Mouse (Mus musculus) left cerebral cortex, postnatal 25 days (tissue): ENCODE results near the gene Ifi205. TPM values are rescaled to one million over a fixed set of nuclear protein-coding genes. Genes with fewer than 3 reads are reported as not detected.
A peak's percentile ranks its signal among the peaks of the same experiment; 100 is the strongest.
"Not testable (repeated sequence)": the region's sequence is repeated elsewhere in the genome, so short reads cannot be mapped to it uniquely, and the experiment has no call there.

Experiments
- DNase-seq, 2 experiments: peaks; one replicate each; pipeline ENCODE4 v3.0.0; 2022; ENCODE audit warnings: low spot score in 2 of 2, mixed read lengths in 1 of 2
- intact Hi-C: fragments of 180-260 bp; cut with DNase I; formaldehyde crosslinking; loops from one replicate; pipeline ENCODE4 v1.15.1; 2025
- total RNA-seq, 2 experiments: library from RNA; stranded (reverse); gene quantifications; 2 replicates each; pipeline ENCODE4 v1.2.3; 2021

Ifi205 gene
- total RNA-seq, 2 experiments from 2014 or later: not detected

- intact Hi-C loops, DNase-seq: not testable (repeated sequence)
Measured at GRCm38 (mm10) chr1:173981038-173981437, 50.6 kb downstream of the Ifi205 start.

- intact Hi-C loops: no loop called here
- no peak for DNase-seq
Measured at GRCm38 (mm10) chr1:173977622-173978021, 54.0 kb downstream of the Ifi205 start.

- intact Hi-C loops: no loop called here
- peak; percentile 5 to 82 for DNase-seq
Measured at GRCm38 (mm10) chr1:173973111-173973510, 58.5 kb downstream of the Ifi205 start.

Other genes starting within 250 kb of the Ifi205 start
- gene Ifi211, start 118.8 kb downstream of the Ifi205 start, total RNA-seq: not detected
- 1 to 10 TPM in 1 of 2 experiments, under 1 TPM in 1; 0.78 to 1.5 TPM for gene Mndal, start 89.3 kb downstream of the Ifi205 start, total RNA-seq
- gene Ifi203, start 89.1 kb downstream of the Ifi205 start, total RNA-seq: under 1 TPM; 0.55 to 0.69 TPM
- not detected for gene Ifi202b, start 49.1 kb downstream of the Ifi205 start, total RNA-seq
- not detected for gene Olfr433, start 8.9 kb upstream of the Ifi205 start, total RNA-seq
- gene Olfr432, start 17.4 kb upstream of the Ifi205 start, total RNA-seq: not detected
- gene Olfr430, start 34.8 kb upstream of the Ifi205 start, total RNA-seq: not detected
- gene Olfr429, start 52.5 kb upstream of the Ifi205 start, total RNA-seq: not detected
- gene Olfr427, start 65.1 kb upstream of the Ifi205 start, total RNA-seq: not detected
- not detected for gene Olfr231, start 89.4 kb upstream of the Ifi205 start, total RNA-seq
- gene Olfr424, start 99.7 kb upstream of the Ifi205 start, total RNA-seq: not detected
- not detected for gene Olfr420, start 123.8 kb upstream of the Ifi205 start, total RNA-seq
- gene Spta1, start 141.0 kb upstream of the Ifi205 start, total RNA-seq: under 1 TPM; 0.09 to 0.14 TPM
- gene Olfr419, start 220.3 kb upstream of the Ifi205 start, total RNA-seq: not detected